Mouse (Mus musculus) left cerebral cortex, postnatal 14 days (tissue): ENCODE results near the gene Hist1h2bg. TPM values are rescaled to one million over a fixed set of nuclear protein-coding genes. Genes with fewer than 3 reads are reported as not detected.

Source experiments
- DNase-seq, 2 experiments: peaks; one replicate each; pipeline ENCODE4 v3.0.0; 2021 to 2022; ENCODE audit warnings: low spot score in 2 of 2, mixed read lengths in 1 of 2
- intact Hi-C: fragments of 180-260 bp; cut with DNase I; formaldehyde crosslinking; loops from one replicate; pipeline ENCODE4 v1.15.1; 2025
- long read RNA-seq, 2 experiments: library from polyadenylated mRNA; stranded (forward); transcript quantifications; one replicate each; pipeline ENCODE4 v2.0.0; 2021
- total RNA-seq, 2 experiments: library from RNA; stranded (reverse); gene quantifications; 2 replicates each; pipeline ENCODE4 v1.2.3; 2021

Gene Hist1h2bg
- 10 to 100 TPM; 79.2 to 92.9 TPM for total RNA-seq
- long read RNA-seq, experiment 1 = 0 reads
- long read RNA-seq, experiment 2 = 0 reads

DNA sequence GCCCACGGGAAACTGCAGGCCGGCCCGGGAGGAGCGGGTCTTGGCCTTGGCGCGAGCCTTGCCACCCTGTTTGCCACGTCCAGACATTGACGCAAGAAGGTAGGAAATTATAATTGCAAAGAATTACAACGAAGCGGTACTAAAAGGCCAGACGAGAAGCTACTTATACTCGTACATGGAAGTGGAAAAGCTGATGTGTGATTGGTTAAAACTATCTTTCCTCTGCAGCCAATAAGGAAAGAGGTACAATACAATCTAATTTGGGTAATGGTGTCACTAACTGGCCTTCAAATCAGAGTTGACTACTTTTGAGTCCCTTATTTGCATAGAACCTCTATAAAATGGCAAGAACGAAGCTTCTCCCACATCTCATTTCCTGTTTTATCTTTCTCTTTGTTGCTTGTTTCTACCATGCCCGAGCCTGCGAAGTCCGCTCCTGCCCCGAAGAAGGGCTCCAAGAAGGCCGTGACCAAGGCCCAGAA lies at the start of gene Hist1h2bg, which contains the start of gene Hist1h2ae:
Gene Hist1h2bg, plus strand, starts transcription at position 375 of the 482 bp plus-strand sequence.
Gene Hist1h2ae, minus strand, starts transcription at position 199 of the 482 bp plus-strand sequence.
- intact Hi-C loops = no loop called here

DNA sequence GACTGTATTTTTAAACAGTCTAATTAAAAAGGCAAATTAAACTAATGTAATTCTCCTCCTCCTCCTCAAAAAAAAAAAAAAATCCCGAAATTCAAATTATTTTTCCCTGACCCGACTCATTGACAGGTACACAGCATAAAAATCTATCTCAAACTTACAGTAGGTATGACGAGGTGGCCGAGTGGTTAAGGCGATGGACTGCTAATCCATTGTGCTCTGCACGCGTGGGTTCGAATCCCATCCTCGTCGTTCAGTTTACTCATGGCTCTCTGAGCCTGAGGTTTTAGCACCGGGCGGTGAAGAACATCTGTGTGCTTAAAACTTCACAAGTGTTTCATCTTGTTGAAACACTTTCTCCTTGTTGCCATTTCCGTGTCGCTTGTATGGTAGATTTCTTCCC lies 49.5 kb upstream of the Hist1h2bg start:
- intact Hi-C loops = no loop called here

More for the DNA sequence above, at the start of gene Hist1h2bg, which contains the start of gene Hist1h2ae:
- DNase-seq = peak; percentile 76 to 95

DNA sequence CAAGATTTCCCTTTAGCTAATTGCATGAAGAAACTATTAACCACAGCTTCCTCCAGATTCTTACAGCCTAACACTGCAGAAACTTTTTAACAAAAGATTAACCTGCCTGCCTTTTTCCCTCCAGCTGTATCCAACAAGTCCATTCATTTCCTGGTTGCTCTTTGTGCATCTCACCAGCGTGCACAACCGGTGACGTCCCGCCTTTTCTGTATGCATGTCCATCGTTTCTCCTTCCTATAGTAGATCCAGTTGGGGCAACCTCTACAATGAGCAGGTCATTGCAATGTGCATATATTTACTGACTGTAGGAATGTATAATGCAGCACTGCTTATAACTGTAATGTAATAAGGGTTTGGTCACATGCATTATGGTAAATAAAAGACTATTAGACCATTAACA lies 47.2 kb upstream of the Hist1h2bg start:
- intact Hi-C loops = loop anchor here (2.0 kb wide), 1 partner anchor 91 kb away; no protein-coding TSS in a partner anchor
- DNase-seq = no peak

More for the DNA sequence above, 49.5 kb upstream of the Hist1h2bg start:
- DNase-seq = peak; percentile 66 to 86

DNA sequence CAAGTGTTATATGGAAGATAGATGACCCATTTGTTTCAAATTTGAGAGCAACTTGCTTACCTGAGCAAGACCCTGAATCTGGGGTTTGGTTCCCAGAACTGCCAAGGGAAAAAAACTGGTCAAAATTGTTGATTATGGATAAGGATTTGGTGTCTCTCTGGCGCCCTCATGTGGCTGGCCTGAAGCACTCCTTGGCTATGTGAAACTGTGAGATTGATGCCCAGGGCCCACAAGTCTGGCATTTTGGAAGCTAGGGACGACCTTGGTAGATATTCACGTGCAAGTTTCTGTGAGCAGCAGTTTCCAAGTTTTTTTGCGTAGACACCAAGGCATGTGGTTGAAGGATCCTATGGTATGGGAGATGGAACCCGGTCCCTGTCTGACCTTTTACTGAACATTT lies 46.5 kb upstream of the Hist1h2bg start:
- peak; percentile 66 to 72 for DNase-seq
- intact Hi-C loops = loop anchor here (2.0 kb wide), 1 partner anchor 92 kb away; no protein-coding TSS in a partner anchor

DNA sequence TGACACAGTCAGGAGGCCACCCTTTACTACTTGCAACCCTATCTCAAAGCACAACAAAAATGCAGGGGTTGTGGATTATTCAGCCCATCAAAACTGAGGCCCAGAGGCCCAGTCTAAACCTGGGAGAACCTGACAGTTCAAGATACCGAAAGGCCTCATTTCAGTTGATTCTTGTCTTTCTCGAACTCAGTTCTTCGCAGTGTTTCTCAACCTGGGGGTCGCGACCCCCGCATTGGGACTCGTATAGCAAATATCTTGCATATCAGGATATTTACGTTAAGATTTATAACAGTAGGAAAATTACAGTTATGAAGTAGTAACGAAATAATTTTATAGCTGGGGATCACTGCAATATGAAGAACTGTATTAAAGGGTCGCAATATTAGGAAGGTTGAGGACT lies 45.3 kb upstream of the Hist1h2bg start:
- intact Hi-C loops = loop anchor here (2.0 kb wide), 1 partner anchor 93 kb away; no protein-coding TSS in a partner anchor
- DNase-seq = no peak

DNA sequence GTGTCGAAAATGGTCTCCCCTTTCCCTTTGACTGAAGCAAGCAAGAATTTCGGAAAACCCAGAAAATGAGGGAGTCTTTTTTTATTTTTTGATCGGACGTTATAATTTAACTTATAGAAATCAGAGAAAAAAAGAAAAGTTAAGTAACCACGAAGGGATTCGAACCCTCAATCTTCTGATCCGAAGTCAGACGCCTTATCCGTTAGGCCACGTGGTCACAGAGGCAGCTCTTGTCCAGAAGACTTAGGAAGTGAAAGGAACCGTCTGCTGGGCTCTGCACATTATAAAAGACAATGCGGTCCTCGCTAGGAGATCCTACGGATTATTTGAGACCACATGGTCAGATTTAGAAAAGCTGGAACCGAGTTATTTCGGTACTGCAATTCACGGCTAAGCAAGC lies 44.9 kb upstream of the Hist1h2bg start:
- peak; percentile 95 to 97 for DNase-seq
- intact Hi-C loops = no loop called here

DNA sequence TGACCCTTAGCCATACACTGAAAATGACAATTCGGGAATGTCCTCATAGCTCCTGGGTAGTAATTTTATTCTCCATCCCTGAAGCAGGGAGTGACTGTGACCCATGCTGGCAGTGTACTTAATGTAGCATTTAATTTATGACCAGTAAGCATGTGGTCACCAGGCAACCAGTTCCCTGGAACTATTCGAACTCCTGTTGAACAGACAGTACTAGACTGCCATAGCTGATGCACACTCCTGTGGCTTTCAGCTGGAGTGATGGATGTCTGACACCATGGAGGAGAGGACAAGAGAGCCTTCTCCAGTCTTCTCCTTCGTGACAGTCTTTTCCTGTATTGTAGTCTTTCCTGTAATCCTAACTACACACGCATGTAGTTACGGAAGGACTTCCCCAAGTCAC lies 42.2 kb upstream of the Hist1h2bg start:
- no peak for DNase-seq
- intact Hi-C loops = no loop called here

DNA sequence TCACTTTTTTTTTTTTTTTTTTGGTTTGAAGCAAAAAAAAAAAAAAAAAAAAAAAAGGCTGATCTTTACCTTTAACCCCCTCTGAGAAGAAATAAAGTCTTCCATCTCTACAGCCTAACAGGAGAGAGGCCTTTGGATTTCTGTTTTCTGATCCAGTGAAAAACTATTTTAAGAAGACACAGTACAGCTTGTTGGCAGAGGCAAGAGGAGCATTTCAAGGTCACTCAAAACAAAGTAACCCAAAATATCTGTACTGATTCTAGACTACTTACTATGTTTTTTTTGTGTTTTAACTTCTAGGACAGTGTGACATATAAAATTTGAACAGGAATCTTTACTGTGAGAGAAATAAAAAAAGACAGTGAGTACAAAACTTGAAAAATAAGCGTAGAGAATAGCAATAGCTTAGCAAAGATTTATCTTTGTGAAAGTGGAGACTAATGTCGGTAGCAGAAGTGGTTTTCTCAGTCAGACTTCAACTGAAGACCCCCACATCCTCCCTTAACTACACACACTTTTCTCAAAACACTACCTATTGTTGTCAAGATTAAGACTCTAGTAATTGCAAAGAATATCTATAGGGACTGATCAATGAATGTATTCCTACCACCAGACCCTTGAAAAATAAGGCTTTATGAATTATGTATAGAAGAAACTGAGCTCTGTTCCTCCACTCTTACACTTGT lies 41.6 kb upstream of the Hist1h2bg start:
- DNase-seq = no peak
- intact Hi-C loops = loop anchor here (5.0 to 10.0 kb wide), 2 partner anchors 1487 to 1815 kb away; partner anchors contain the start of genes Hist1h2ag, Hist1h2ai, Hist1h2bj and Hist1h2bl

DNA sequence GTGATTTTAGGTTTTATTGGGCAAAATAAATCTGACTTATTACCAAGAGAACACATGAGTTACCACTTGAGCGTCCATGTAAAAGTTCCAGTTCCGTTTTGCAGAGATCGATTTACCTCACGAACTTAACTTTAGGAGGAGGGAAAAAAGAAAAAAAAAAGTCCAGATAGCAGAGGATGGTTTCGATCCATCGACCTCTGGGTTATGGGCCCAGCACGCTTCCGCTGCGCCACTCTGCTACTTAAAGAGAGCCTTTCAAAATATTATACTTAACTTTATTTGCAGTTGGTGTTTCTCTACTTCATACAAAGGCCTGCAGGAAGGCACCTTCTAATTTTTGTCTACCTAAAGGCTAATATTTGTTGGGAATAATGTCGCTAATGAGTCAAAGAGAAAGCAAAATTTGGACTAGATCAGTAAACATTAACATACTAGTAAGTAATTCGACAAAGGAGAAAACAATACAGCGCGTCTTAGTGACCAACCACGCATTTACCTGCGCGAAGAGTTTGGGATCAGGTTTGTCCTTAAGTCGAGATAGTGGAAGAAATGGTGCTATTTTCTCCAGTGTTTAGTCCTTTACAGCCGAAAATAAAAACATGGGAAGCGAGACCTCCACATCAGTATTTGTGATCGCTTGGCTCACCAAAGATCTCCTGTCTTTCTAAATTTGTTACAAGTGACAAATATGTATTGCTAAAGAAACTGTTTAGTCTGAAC lies 40.9 kb upstream of the Hist1h2bg start:
- intact Hi-C loops = loop anchor here (5.0 to 10.0 kb wide), 2 partner anchors 1488 to 1816 kb away; partner anchors contain the start of genes Hist1h2ag, Hist1h2ai, Hist1h2bj and Hist1h2bl
- DNase-seq = peak; percentile 78 to 79

DNA sequence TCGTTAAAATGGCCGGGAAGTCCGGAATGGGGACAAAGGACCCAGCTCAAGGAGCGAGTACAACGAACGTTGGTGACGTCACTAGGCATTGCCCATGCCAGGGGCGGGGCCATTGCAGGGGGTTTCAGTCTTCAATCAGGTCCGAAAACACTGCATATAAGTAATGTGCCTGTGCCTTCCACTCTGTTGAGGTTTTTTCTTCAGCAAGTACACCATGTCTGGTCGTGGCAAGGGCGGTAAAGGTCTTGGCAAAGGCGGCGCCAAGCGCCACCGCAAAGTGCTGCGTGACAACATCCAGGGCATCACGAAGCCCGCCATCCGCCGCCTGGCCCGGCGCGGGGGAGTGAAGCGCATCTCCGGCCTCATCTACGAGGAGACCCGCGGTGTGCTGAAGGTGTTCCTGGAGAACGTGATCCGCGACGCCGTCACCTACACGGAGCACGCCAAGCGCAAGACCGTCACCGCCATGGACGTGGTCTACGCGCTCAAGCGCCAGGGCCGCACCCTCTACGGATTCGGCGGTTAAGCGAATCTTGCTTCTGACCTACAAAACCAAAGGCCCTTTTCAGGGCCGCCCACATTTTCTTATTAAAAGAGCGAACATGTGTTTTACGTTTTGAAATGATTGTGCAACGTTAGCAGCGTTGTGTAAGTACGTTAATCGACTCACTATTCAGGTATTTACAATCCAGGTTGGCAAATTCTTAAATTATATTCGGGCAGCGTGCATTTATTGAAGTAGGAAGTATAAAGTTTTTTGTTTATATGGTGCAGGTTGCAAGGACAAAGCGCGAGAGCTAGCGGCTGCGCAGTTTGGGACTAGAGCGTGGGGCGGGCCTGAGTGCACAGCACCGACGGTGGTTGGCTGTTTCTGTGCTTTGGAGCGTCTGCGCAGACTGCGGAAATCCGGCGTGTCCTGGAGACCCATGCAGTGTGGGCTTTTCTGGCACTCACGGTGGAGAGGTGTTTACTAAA lies 40.0 kb upstream of the Hist1h2bg start, which contains the start of gene Hist1h4h:
Gene Hist1h4h, plus strand, starts transcription at position 150 of the 975 bp plus-strand sequence.
- DNase-seq = peak; percentile 98
- intact Hi-C loops = loop anchor here (5.0 to 10.0 kb wide), 2 partner anchors 1489 to 1816 kb away; partner anchors contain the start of genes Hist1h2ag, Hist1h2ai, Hist1h2bj and Hist1h2bl

DNA sequence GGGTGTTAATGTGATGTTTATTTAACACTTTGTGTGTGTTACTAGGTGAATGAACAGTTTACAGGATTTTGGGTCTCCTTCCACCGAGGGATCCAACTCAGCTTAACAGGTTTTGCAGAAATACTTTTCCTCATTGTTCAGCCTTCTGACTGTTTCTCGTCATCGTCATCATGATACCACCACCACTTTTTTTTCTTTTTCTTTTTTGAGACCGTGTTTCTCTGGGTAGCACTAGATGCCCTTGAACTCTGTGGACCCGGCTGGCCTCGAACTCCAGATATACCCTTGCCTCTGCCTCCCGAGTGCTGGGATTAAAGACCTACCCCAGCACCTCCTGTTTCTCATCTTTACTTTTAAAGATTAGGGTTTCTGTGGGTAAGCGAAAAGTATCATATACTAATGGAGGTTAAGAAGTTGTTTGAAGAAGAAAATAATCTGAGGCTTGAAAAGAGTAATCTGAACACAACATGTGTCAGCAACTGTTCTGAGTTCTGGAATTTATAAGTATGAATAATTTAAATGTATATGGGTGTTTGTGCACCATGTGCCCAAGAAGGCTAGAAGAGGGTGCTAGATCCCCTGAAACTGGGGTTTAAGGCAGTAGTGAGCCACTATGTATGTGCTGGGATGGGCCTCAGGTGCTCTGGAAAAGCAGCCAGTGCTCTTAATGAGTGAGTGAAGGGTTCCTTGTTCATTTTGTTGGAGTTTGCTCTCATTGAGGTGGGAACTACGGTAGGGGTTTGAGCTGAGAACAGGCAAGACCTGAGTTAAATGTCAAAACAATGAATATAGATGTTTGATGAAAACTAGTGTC lies 38.7 kb upstream of the Hist1h2bg start:
- intact Hi-C loops = loop anchor here (5.0 to 10.0 kb wide), 2 partner anchors 1490 to 1818 kb away; partner anchors contain the start of genes Hist1h2ag, Hist1h2ai, Hist1h2bj and Hist1h2bl
- no peak for DNase-seq

DNA sequence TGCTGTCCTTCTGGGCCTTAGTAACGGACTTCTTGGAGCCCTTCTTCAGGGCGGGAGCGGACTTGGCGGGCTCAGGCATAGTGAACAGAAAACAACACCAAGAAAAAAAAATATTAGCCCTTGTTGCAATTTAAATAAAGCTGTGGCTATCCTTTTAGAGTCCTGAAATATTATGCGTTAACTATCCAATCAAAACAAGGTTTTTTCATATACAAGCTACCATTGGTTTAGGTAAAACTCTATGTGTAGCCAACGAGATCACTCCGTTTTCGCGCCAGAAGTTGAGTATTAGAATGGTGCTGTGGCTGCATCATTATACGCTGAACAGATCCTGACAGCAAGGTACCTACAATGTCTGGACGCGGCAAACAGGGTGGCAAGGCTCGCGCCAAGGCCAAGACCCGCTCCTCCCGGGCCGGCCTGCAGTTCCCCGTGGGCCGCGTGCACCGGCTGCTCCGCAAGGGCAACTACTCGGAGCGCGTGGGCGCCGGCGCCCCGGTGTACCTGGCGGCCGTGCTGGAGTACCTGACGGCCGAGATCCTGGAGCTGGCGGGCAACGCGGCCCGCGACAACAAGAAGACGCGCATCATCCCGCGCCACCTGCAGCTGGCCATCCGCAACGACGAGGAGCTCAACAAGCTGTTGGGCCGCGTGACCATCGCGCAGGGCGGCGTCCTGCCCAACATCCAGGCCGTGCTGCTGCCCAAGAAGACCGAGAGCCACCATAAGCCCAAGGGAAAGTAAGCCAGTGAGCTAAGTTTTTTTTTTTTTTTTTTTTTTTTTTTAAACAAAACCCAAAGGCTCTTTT lies 37.4 kb upstream of the Hist1h2bg start, which contains the start of gene Hist1h2af:
Gene Hist1h2af, plus strand, starts transcription at position 347 of the 808 bp plus-strand sequence.
- intact Hi-C loops = loop anchor here (5.0 to 10.0 kb wide), 2 partner anchors 1491 to 1819 kb away; partner anchors contain the start of genes Hist1h2ag, Hist1h2ai, Hist1h2bj and Hist1h2bl

DNA sequence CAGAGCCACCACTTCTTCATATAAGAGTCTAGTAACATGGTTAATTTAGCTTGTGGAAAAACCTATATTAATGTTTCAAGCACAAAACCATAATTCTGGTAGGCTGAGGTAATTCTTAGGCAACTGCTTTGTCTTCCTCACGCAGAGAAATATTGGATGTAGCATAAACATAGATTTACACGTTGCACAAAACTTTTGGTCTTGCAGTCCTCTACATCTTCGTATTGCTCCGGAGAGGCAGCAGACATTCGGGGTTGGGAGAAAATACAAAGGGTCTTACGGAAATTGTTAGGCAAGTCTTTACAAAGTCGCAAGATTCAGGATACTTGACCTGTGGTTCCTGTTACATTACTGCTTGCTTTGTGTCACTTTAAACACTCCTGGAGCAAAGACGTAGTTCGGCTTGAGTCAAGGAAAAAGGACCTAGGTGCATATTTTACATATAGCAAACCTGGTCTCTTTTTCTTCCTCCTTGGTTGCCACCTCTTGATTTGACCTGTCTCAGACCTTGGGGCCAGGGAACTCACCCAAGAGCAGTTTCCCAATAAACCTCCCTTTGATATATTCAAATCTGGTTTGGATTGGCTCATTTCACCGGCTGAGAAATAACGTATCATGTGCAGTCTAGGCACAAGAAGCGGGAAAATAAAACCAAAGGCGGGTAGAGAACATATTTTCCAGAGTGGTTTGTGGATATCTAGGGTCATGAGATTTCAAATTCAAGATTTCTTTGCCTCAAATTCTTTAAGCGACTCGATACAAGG lies 36.6 kb upstream of the Hist1h2bg start:
- no peak for DNase-seq
- intact Hi-C loops = loop anchor here (5.0 to 10.0 kb wide), 2 partner anchors 1492 to 1820 kb away; partner anchors contain the start of genes Hist1h2ag, Hist1h2ai, Hist1h2bj and Hist1h2bl

More for the DNA sequence above, 37.4 kb upstream of the Hist1h2bg start, which contains the start of gene Hist1h2af:
- DNase-seq = peak; percentile 80 to 84

DNA sequence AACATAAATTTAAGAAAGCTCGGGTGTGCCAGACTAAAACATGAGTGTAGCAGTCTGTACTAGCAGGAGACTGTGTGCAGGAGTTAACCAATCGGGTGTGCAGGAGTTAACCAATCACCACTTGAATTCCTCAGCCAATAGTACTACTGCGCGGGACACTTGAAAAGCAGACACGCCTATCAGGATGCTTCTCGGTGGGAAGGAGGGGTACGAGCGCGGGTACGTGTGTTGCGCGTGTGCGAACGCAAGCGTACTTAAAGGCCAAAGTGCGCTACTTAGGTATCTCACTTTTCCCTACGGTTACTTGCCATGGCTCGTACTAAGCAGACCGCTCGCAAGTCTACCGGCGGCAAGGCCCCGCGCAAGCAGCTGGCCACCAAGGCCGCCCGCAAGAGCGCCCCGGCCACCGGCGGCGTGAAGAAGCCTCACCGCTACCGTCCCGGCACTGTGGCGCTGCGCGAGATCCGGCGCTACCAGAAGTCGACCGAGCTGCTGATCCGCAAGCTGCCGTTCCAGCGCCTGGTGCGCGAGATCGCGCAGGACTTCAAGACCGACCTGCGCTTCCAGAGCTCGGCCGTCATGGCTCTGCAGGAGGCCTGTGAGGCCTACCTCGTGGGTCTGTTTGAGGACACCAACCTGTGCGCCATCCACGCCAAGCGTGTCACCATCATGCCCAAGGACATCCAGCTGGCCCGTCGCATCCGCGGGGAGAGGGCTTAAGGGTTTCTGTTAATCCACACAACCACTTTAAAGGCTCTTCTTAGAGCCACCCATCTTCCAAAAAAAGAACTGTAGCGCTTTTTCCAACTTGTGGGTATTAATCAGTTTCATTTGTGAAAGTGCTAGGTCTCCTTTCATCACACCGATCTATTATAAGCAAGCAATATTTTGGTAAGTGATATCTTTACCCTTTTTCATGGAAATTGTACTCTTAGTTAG lies 35.8 kb upstream of the Hist1h2bg start, which contains the start of gene Hist1h3g:
Gene Hist1h3g, plus strand, starts transcription at position 286 of the 939 bp plus-strand sequence.
- intact Hi-C loops = loop anchor here (10.0 kb wide), 1 partner anchor 1821 kb away; the partner anchor contains the start of genes Hist1h2ai, Hist1h2bl and Hist1h3h
- peak; percentile 95 to 97 for DNase-seq
